Mouse (Mus musculus) hindbrain, embryonic 10.5 days (tissue): ENCODE results near the gene Prss22. TPM values are rescaled to one million over a fixed set of nuclear protein-coding genes. Genes with fewer than 3 reads are reported as not detected.
A peak's percentile ranks its signal among the peaks of the same experiment; 100 is the strongest.

Experiments used
- DNase-seq: peaks from one replicate; pipeline ENCODE4 v3.0.0-alpha.2; 2017; ENCODE audit warnings: low spot score
- H3K27ac ChIP-seq: fragments of 300-500 bp; sonication (generic); 2 replicates; pipeline ENCODE4 v1.5.1; 2016; ENCODE audit warnings: mild to moderate bottlenecking, moderate library complexity
- H3K27me3 ChIP-seq: fragments of 300-500 bp; sonication (generic); 2 replicates; pipeline ENCODE4 v1.6.1; 2016; ENCODE audit warnings: mild to moderate bottlenecking; ENCODE audit not compliant: poor library complexity, insufficient read depth, severe bottlenecking
- H3K36me3 ChIP-seq: fragments of 300-500 bp; sonication (generic); 2 replicates; pipeline ENCODE4 v1.6.1; 2016; ENCODE audit warnings: mild to moderate bottlenecking, moderate library complexity
- H3K4me1 ChIP-seq: fragments of 300-500 bp; sonication (generic); replicated peaks from 2 replicates; pipeline ENCODE4 v1.6.1; 2016; ENCODE audit warnings: mild to moderate bottlenecking
- H3K4me3 ChIP-seq: fragments of 300-500 bp; sonication (generic); 2 replicates; pipeline ENCODE4 v1.5.1; 2016; ENCODE audit warnings: mild to moderate bottlenecking, moderate library complexity
- H3K9me3 ChIP-seq: fragments of 300-500 bp; sonication (generic); 2 replicates; pipeline ENCODE4 v1.6.1; 2016; ENCODE audit warnings: mild to moderate bottlenecking, moderate library complexity
- whole genome bisulfite sequencing: fragments of 180-500 bp; shearing (Covaris S2); methylation state at CpG from one replicate; pipeline ENCODE4 v1.1.7; 2016; 5-methylcytosine and 5-hydroxymethylcytosine counted together
- polyA plus RNA-seq: library from polyadenylated mRNA; unstranded; fragments of >200 nt; fragmentation: Nextera tagmentation; extraction: Ambion mirVana; gene quantifications from 2 replicates; pipeline ENCODE4 v1.2.1, GENCODE M21; 2016

The Prss22 gene
- 0.72 and 0.83 TPM in 2 replicates for polyA plus RNA-seq

- no peaks in the 10 kb centered on the region for H3K27me3 ChIP-seq
- H3K9me3 ChIP-seq = no peaks in the 10 kb centered on the region
- 57% methylated on average over 2 of the region's 2 CpGs for WGBS
- no peak for DNase-seq
- peaks cover 25% of the 10 kb centered on the region for H3K4me1 ChIP-seq
- no peaks in the 10 kb centered on the region for H3K36me3 ChIP-seq
- H3K4me3 ChIP-seq = no peak within 1 kb of the TSS
- H3K27ac ChIP-seq = peak within 1 kb of the TSS; percentile 8; the same call in 1 of the 2 replicates
Observed at GRCm38 (mm10) chr17:23997901-23998300, at the start of gene Prss22. Gene Prss22 (minus strand): TSS chr17:23998100.

- Histone ChIP-seq H3K9me3 (no peaks in the 10 kb centered on the region), H3K4me1 (no peaks in the 10 kb centered on the region), H3K4me3 (no peak overlapping the region), H3K36me3 (peaks cover 48% of the 10 kb centered on the region), H3K27me3 (no peaks in the 10 kb centered on the region), H3K27ac (no peak overlapping the region)
- 40% methylated on average over 5 of the region's 5 CpGs for WGBS
- DNase-seq = no peak
Observed at GRCm38 (mm10) chr17:24046026-24046425, 48.1 kb upstream of the Prss22 start.

- no peak overlapping the region for H3K4me3 ChIP-seq
- DNase-seq = no peak
- WGBS = 78% methylated on average over 10 of the region's 10 CpGs
- no peaks in the 10 kb centered on the region for H3K9me3 ChIP-seq
- no peaks in the 10 kb centered on the region for H3K27me3 ChIP-seq
- H3K36me3 ChIP-seq = peaks cover 44% of the 10 kb centered on the region
- no peak overlapping the region for H3K27ac ChIP-seq
- H3K4me1 ChIP-seq = no peaks in the 10 kb centered on the region
Observed at GRCm38 (mm10) chr17:24045608-24046007, 47.7 kb upstream of the Prss22 start.

GRCm38 (mm10) chr17:24044482-24044881, 46.6 kb upstream of the Prss22 start:
- Histone ChIP-seq H3K27me3 (no peaks in the 10 kb centered on the region), H3K4me1 (no peaks in the 10 kb centered on the region), H3K27ac (no peak overlapping the region), H3K9me3 (no peaks in the 10 kb centered on the region), H3K36me3 (peaks cover 33% of the 10 kb centered on the region), H3K4me3 (no peak overlapping the region)
- WGBS = 74% methylated on average over 5 of the region's 5 CpGs
- no peak for DNase-seq

GRCm38 (mm10) chr17:24037844-24038243, 39.9 kb upstream of the Prss22 start, which contains the start of gene Prss27:
Gene Prss27 (plus strand): TSS chr17:24038144.
- no peaks in the 10 kb centered on the region for H3K9me3 ChIP-seq
- H3K27ac ChIP-seq = no peak within 1 kb of the TSS
- WGBS = 80% methylated on average over 4 of the region's 4 CpGs
- no peak within 1 kb of the TSS for H3K4me3 ChIP-seq
- H3K27me3 ChIP-seq = no peaks in the 10 kb centered on the region
- no peak for DNase-seq
- no peaks in the 10 kb centered on the region for H3K4me1 ChIP-seq
- no peaks in the 10 kb centered on the region for H3K36me3 ChIP-seq

- 82% methylated on average over 13 of the region's 13 CpGs for WGBS
- H3K36me3 ChIP-seq = no peaks in the 10 kb centered on the region
Observed at GRCm38 (mm10) chr17:24037360-24037759, 39.5 kb upstream of the Prss22 start.

GRCm38 (mm10) chr17:24036954-24037353, 39.1 kb upstream of the Prss22 start:
- 79% methylated on average over 6 of the region's 6 CpGs for WGBS

More at GRCm38 (mm10) chr17:24037360-24037759, 39.5 kb upstream of the Prss22 start:
- H3K4me3 ChIP-seq = no peak overlapping the region
- H3K27me3 ChIP-seq = no peaks in the 10 kb centered on the region
- DNase-seq = no peak
- no peaks in the 10 kb centered on the region for H3K4me1 ChIP-seq
- no peak overlapping the region for H3K27ac ChIP-seq
- no peaks in the 10 kb centered on the region for H3K9me3 ChIP-seq

GRCm38 (mm10) chr17:24035087-24035486, 37.2 kb upstream of the Prss22 start:
- Histone ChIP-seq H3K4me1 (no peaks in the 10 kb centered on the region), H3K9me3 (no peaks in the 10 kb centered on the region), H3K27ac (no peak overlapping the region), H3K36me3 (no peaks in the 10 kb centered on the region), H3K27me3 (no peaks in the 10 kb centered on the region), H3K4me3 (no peak overlapping the region)
- DNase-seq = no peak
- 83% methylated on average over 7 of the region's 7 CpGs for WGBS

More at GRCm38 (mm10) chr17:24036954-24037353, 39.1 kb upstream of the Prss22 start:
- DNase-seq = no peak
- Histone ChIP-seq H3K9me3 (no peaks in the 10 kb centered on the region), H3K4me3 (no peak overlapping the region), H3K27me3 (no peaks in the 10 kb centered on the region), H3K27ac (no peak overlapping the region), H3K4me1 (no peaks in the 10 kb centered on the region), H3K36me3 (no peaks in the 10 kb centered on the region)

GRCm38 (mm10) chr17:24030551-24030950, 32.7 kb upstream of the Prss22 start:
- Histone ChIP-seq H3K27ac (no peak overlapping the region), H3K4me3 (no peak overlapping the region), H3K27me3 (no peaks in the 10 kb centered on the region), H3K9me3 (no peaks in the 10 kb centered on the region), H3K36me3 (no peaks in the 10 kb centered on the region), H3K4me1 (no peaks in the 10 kb centered on the region)
- 87% methylated on average over 17 of the region's 22 CpGs for WGBS
- no peak for DNase-seq

- no peaks in the 10 kb centered on the region for H3K4me1 ChIP-seq
- no peaks in the 10 kb centered on the region for H3K36me3 ChIP-seq
- 85% methylated on average over 7 of the region's 7 CpGs for WGBS
- H3K27me3 ChIP-seq = no peaks in the 10 kb centered on the region
- H3K9me3 ChIP-seq = no peaks in the 10 kb centered on the region
- H3K4me3 ChIP-seq = no peak overlapping the region
- no peak for DNase-seq
- no peak overlapping the region for H3K27ac ChIP-seq
Observed at GRCm38 (mm10) chr17:24029477-24029876, 31.6 kb upstream of the Prss22 start.

GRCm38 (mm10) chr17:24021375-24022199, 23.7 kb upstream of the Prss22 start:
- H3K4me3 ChIP-seq = no peak overlapping the region
- H3K27me3 ChIP-seq = no peaks in the 10 kb centered on the region
- no peak overlapping the region for H3K27ac ChIP-seq
- 77% methylated on average over 5 of the region's 5 CpGs for WGBS
- H3K36me3 ChIP-seq = no peaks in the 10 kb centered on the region
- no peaks in the 10 kb centered on the region for H3K9me3 ChIP-seq
- DNase-seq = no peak
- no peaks in the 10 kb centered on the region for H3K4me1 ChIP-seq

- Histone ChIP-seq H3K36me3 (no peaks in the 10 kb centered on the region), H3K4me1 (no peaks in the 10 kb centered on the region), H3K27me3 (no peaks in the 10 kb centered on the region), H3K27ac (no peak overlapping the region), H3K9me3 (no peaks in the 10 kb centered on the region), H3K4me3 (no peak overlapping the region)
- no peak for DNase-seq
- 87% methylated on average over 6 of the region's 6 CpGs for WGBS
Observed at GRCm38 (mm10) chr17:24020696-24021095, 22.8 kb upstream of the Prss22 start.

GRCm38 (mm10) chr17:24015727-24016126, 17.8 kb upstream of the Prss22 start:
- Histone ChIP-seq H3K4me3 (no peak overlapping the region), H3K27me3 (no peaks in the 10 kb centered on the region), H3K27ac (no peak overlapping the region), H3K36me3 (no peaks in the 10 kb centered on the region), H3K4me1 (no peaks in the 10 kb centered on the region), H3K9me3 (no peaks in the 10 kb centered on the region)
- DNase-seq = peak; percentile 27
- WGBS = 29% methylated on average over 14 of the region's 14 CpGs
